Mouse (Mus musculus): ENCODE measurements around the gene Oas1f. TPM values are rescaled to one million over a fixed set of nuclear protein-coding genes. Genes with fewer than 3 reads are reported as not detected.
"Not testable (repeated sequence)": the region's sequence is repeated elsewhere in the genome, so short reads cannot be mapped to it uniquely, and the experiment has no call there.

Oas1f gene
- polyA plus RNA-seq, 1 experiment from 2014 or later, result not detected

DNA sequence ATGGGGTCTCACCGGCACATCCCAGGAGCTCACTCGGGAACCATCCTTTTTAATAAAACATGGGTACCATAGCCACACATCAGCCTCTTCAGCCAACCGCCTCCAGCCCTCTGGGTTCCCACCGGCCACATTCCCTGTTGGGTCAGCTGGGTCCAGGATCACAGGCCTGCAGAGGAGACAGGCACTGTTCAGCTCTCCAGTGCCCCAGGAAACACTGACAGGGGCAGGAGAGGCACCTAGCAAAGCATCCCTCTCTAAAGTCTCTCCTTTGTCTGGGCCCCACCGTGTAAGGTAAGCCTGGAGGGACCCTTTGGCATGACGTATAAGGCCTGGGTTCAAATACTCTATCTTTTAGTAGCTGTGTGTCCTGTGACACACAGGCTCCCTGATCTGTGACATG lies 51.1 kb downstream of the Oas1f start:
- no peak for ATAC-seq
- Histone ChIP-seq H3K27me3 (replicated peaks; ENCODE audit: control insufficient read depth, insufficient read depth, low read length) (no peaks in the 10 kb centered on the region), H3K9me3 (ENCODE audit: control insufficient read depth, low read length) (0 out of 2 replicates have a peak, but pooled peaks cover 4% of the 10 kb centered on the region), H3K4me1 (ENCODE audit: control insufficient read depth, insufficient read depth, low read depth, low read length) (no peaks in the 10 kb centered on the region), H3K27ac (ENCODE audit: low read depth, low read length) (no peak overlapping the region), H3K4me2 (ENCODE audit: low read length) (no peak overlapping the region), H3K9ac (ENCODE audit: low read depth, low read length) (no peak overlapping the region), H3K36me3 (ENCODE audit: control insufficient read depth, insufficient read depth, low read length) (no peaks in the 10 kb centered on the region), H3K4me3 (ENCODE audit: low read length) (no peak overlapping the region)
- WGBS, result 86% methylated on average over 6 of the region's 6 CpGs

- H3K9me3 ChIP-seq (ENCODE audit: control insufficient read depth, low read length), result 0 out of 2 replicates have a peak, but pooled peaks cover 4% of the 10 kb centered on the region
- no peaks in the 10 kb centered on the region for H3K27me3 ChIP-seq (replicated peaks; ENCODE audit: control insufficient read depth, insufficient read depth, low read length)
- no peak overlapping the region for H3K4me3 ChIP-seq (ENCODE audit: low read length)
- no peak for ATAC-seq
- H3K4me1 ChIP-seq (ENCODE audit: control insufficient read depth, insufficient read depth, low read depth, low read length), result no peaks in the 10 kb centered on the region
- no peak overlapping the region for H3K9ac ChIP-seq (ENCODE audit: low read depth, low read length)
- H3K27ac ChIP-seq (ENCODE audit: low read depth, low read length), result no peak overlapping the region
- no peak overlapping the region for H3K4me2 ChIP-seq (ENCODE audit: low read length)
- H3K36me3 ChIP-seq (ENCODE audit: control insufficient read depth, insufficient read depth, low read length), result no peaks in the 10 kb centered on the region
Observed at GRCm38 (mm10) chr5:120898726-120899125, 51.6 kb downstream of the Oas1f start.

GRCm38 (mm10) chr5:120900666-120901065 lies 53.5 kb downstream of the Oas1f start:
- no peak for ATAC-seq
- H3K27ac ChIP-seq (ENCODE audit: low read depth, low read length), result no peak overlapping the region
- no peaks in the 10 kb centered on the region for H3K27me3 ChIP-seq (replicated peaks; ENCODE audit: control insufficient read depth, insufficient read depth, low read length)
- 67% methylated on average over 1 of the region's 1 CpGs for WGBS
- no peak overlapping the region for H3K9ac ChIP-seq (ENCODE audit: low read depth, low read length)
- H3K4me1 ChIP-seq (ENCODE audit: control insufficient read depth, insufficient read depth, low read depth, low read length), result no peaks in the 10 kb centered on the region
- no peaks in the 10 kb centered on the region for H3K36me3 ChIP-seq (ENCODE audit: control insufficient read depth, insufficient read depth, low read length)
- 0 out of 2 replicates have a peak, but pooled peaks cover 4% of the 10 kb centered on the region for H3K9me3 ChIP-seq (ENCODE audit: control insufficient read depth, low read length)
- H3K4me2 ChIP-seq (ENCODE audit: low read length), result no peak overlapping the region
- H3K4me3 ChIP-seq (ENCODE audit: low read length), result no peak overlapping the region

GRCm38 (mm10) chr5:120902056-120902455 lies 54.9 kb downstream of the Oas1f start:
- no peak overlapping the region for H3K4me3 ChIP-seq (ENCODE audit: low read length)
- no peak for ATAC-seq
- H3K4me1 ChIP-seq (ENCODE audit: control insufficient read depth, insufficient read depth, low read depth, low read length), result no peaks in the 10 kb centered on the region
- H3K27me3 ChIP-seq (replicated peaks; ENCODE audit: control insufficient read depth, insufficient read depth, low read length), result no peaks in the 10 kb centered on the region
- no peak overlapping the region for H3K27ac ChIP-seq (ENCODE audit: low read depth, low read length)
- H3K9me3 ChIP-seq (ENCODE audit: control insufficient read depth, low read length), result 0 out of 2 replicates have a peak, but pooled peaks cover 4% of the 10 kb centered on the region
- no peak overlapping the region for H3K9ac ChIP-seq (ENCODE audit: low read depth, low read length)
- no peaks in the 10 kb centered on the region for H3K36me3 ChIP-seq (ENCODE audit: control insufficient read depth, insufficient read depth, low read length)
- no peak overlapping the region for H3K4me2 ChIP-seq (ENCODE audit: low read length)
- 98% methylated on average over 5 of the region's 5 CpGs for WGBS

GRCm38 (mm10) chr5:120906791-120907733 lies 59.9 kb downstream of the Oas1f start, which contains the start of gene Oas1a:
Oas1a (minus strand) TSS chr5:120907521.
- WGBS, result 40% methylated on average over 8 of the region's 12 CpGs
- H3K27me3 ChIP-seq (replicated peaks; ENCODE audit: control insufficient read depth, insufficient read depth, low read length); H3K9me3 ChIP-seq (ENCODE audit: control insufficient read depth, low read length); ATAC-seq; H3K4me1 ChIP-seq (ENCODE audit: control insufficient read depth, insufficient read depth, low read depth, low read length); H3K4me2 ChIP-seq (ENCODE audit: low read length); H3K9ac ChIP-seq (ENCODE audit: low read depth, low read length); H3K36me3 ChIP-seq (ENCODE audit: control insufficient read depth, insufficient read depth, low read length); H3K27ac ChIP-seq (ENCODE audit: low read depth, low read length); H3K4me3 ChIP-seq (ENCODE audit: low read length): not testable (repeated sequence)

Small RNA genes lying within 50 kb of the gene (microRNA-seq; reads per million reads assigned to microRNA genes)
- not detected for gene Gm22907

Other genes starting within 250 kb of the Oas1f start
- 29.3 and 33.7 TPM in 2 replicates for gene Rita1, start 234.8 kb upstream of the Oas1f start, polyA plus RNA-seq (2015; fragmentation: Nextera tagmentation; extraction: Ambion mirVana)
- 38.4 and 42.0 TPM in 2 replicates for gene Ddx54, start 234.6 kb upstream of the Oas1f start, polyA plus RNA-seq (2015; fragmentation: Nextera tagmentation; extraction: Ambion mirVana)
- 0.51 and 0.92 TPM in 2 replicates for gene Cfap73, start 213.1 kb upstream of the Oas1f start, polyA plus RNA-seq (2015; fragmentation: Nextera tagmentation; extraction: Ambion mirVana)
- 0.61 and 1.9 TPM in 2 replicates for gene Rasal1, start 198.6 kb upstream of the Oas1f start, polyA plus RNA-seq (2015; fragmentation: Nextera tagmentation; extraction: Ambion mirVana)
- gene Dtx1, start 135.4 kb upstream of the Oas1f start, polyA plus RNA-seq (2015; fragmentation: Nextera tagmentation; extraction: Ambion mirVana), result 44.8 and 46.6 TPM in 2 replicates
- gene Oas2, start 97.5 kb upstream of the Oas1f start, polyA plus RNA-seq (2015; fragmentation: Nextera tagmentation; extraction: Ambion mirVana), result 0.19 and 0.43 TPM in 2 replicates
- 0.66 and 0.96 TPM in 2 replicates for gene Oas3, start 69.7 kb upstream of the Oas1f start, polyA plus RNA-seq (2015; fragmentation: Nextera tagmentation; extraction: Ambion mirVana)
- 0.19 and 0.86 TPM in 2 replicates for gene Oas1e, start 51.8 kb upstream of the Oas1f start, polyA plus RNA-seq (2015; fragmentation: Nextera tagmentation; extraction: Ambion mirVana)
- 0.65 and 0.70 TPM in 2 replicates for gene Oas1c, start 34.9 kb upstream of the Oas1f start, polyA plus RNA-seq (2015; fragmentation: Nextera tagmentation; extraction: Ambion mirVana)
- gene Oas1h, start 14.1 kb downstream of the Oas1f start, polyA plus RNA-seq (2015; fragmentation: Nextera tagmentation; extraction: Ambion mirVana), result not detected in 2 replicates
- gene Oas1g, start 40.2 kb downstream of the Oas1f start, polyA plus RNA-seq (2015; fragmentation: Nextera tagmentation; extraction: Ambion mirVana), result 0.24 TPM in 1 of 2 replicates, not detected in the other
- gene Oas1a, start 60.2 kb downstream of the Oas1f start, polyA plus RNA-seq (2015; fragmentation: Nextera tagmentation; extraction: Ambion mirVana), result 0.62 and 1.3 TPM in 2 replicates
- gene Oas1d, start 67.2 kb downstream of the Oas1f start, polyA plus RNA-seq (2015; fragmentation: Nextera tagmentation; extraction: Ambion mirVana), result 0.12 and 0.18 TPM in 2 replicates
- gene Rph3a, start 162.7 kb downstream of the Oas1f start, polyA plus RNA-seq (2015; fragmentation: Nextera tagmentation; extraction: Ambion mirVana), result 35.2 and 35.7 TPM in 2 replicates